Mouse (Mus musculus): Measurements from ENCODE around the gene Gm3618. TPM values are rescaled to one million over a fixed set of nuclear protein-coding genes. Genes with fewer than 3 reads are reported as not detected.
"Not testable (repeated sequence)": the region's sequence is repeated elsewhere in the genome, so short reads cannot be mapped to it uniquely, and the experiment has no call there.

Gene Gm3618
- not detected in 2 replicates for polyA plus RNA-seq (2015; fragmentation: Nextera tagmentation; extraction: Ambion mirVana)

DNA sequence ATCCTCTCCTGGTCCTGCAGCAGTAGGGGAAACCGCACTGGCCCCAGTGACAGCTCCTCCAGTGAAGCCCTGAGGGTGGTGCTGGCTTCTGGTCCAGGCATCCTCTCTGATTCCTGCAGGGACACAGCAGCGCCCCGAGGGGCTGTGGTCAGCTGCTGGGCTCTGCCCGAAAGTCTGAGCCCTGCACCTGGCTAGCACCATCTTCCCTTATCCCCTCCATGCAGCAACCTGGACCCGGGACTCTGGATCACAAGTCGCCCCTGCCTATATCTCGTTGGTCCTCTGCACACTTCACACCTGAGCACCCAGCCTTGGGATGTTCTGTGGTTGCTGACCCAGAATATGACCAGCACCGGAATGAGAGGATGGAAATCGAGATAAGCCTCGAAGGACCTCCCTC, at the start of gene Gm3618:
Gm3618 (minus strand) TSS at position 101 of the 400 bp plus-strand sequence.
- not testable (repeated sequence) for H3K4me2 ChIP-seq; H3K9me3 ChIP-seq; H3K27ac ChIP-seq; H3K4me1 ChIP-seq; H3K4me3 ChIP-seq (replicated peaks); ATAC-seq (ENCODE audit: insufficient read depth, low FRiP score, low read depth); H3K9ac ChIP-seq; H3K27me3 ChIP-seq (replicated peaks); H3K36me3 ChIP-seq
- no CpG with 5 or more reads among the region's 10 CpGs for WGBS

- not testable (repeated sequence) for H3K27me3 ChIP-seq (replicated peaks); H3K36me3 ChIP-seq; H3K27ac ChIP-seq; H3K9ac ChIP-seq; H3K4me1 ChIP-seq; H3K4me3 ChIP-seq (replicated peaks); H3K4me2 ChIP-seq; H3K9me3 ChIP-seq; ATAC-seq (ENCODE audit: insufficient read depth, low FRiP score, low read depth)
- WGBS, result 78% methylated on average over 2 of the region's 4 CpGs
These were observed 46.7 kb upstream of the Gm3618 start, which contains the start of gene Gm16440 for GRCm38 (mm10) chr14:6390219-6390618. Gm16440 (minus strand) TSS chr14:6390319.

GRCm38 (mm10) chr14:6304743-6305142, 38.7 kb downstream of the Gm3618 start, which contains the start of gene Gm21103:
Gm21103 (minus strand) TSS chr14:6304843.
- not testable (repeated sequence) for H3K9ac ChIP-seq; ATAC-seq (ENCODE audit: insufficient read depth, low FRiP score, low read depth); H3K27ac ChIP-seq; H3K9me3 ChIP-seq; H3K36me3 ChIP-seq; H3K4me2 ChIP-seq; H3K4me3 ChIP-seq (replicated peaks); H3K27me3 ChIP-seq (replicated peaks); H3K4me1 ChIP-seq
- 74% methylated on average over 2 of the region's 2 CpGs for WGBS

DNA sequence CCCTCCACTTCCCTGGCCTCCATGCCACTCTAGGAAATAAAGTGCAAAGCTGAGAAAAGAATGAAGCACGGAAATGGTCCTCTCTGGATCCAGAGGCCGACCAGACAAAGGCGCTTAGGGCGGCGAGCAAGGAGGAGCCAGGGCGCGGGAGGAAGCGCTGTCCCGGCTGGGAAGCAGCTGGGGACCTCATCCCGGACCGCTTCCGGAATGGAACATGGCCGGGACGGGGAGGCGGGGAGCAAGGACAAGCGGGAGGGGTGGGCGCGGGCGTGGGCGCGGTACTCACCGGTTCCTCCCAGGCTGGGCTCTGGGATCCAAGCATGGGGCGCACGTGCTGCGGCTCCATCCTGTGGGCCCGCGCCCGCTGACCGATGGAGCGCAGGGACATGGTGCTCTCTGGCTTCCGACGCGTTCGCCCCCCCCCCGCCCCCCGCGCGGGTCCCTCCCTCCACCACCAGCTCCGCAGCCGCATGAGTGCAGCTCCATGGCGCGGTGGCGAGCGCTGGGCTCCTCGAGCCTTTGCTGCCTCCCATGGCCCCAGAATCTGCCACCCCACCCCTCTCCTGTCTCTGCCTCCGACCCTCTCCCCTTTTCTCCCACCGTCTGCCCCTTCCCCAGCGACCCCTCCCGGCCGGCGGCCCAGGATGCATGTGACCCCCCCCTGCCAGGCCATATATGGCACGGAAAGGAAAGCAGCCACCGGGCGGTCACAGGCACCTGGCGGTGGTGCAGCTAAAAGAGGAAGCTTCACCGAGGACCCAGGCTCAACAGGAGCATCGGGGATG, 56.4 kb downstream of the Gm3618 start, which contains the start of gene Gm3411:
Gm3411 (minus strand) TSS at position 320 of the 785 bp plus-strand sequence.
- H3K9ac ChIP-seq; H3K4me1 ChIP-seq; H3K36me3 ChIP-seq; H3K27me3 ChIP-seq (replicated peaks); H3K9me3 ChIP-seq; H3K27ac ChIP-seq; ATAC-seq (ENCODE audit: insufficient read depth, low FRiP score, low read depth): not testable (repeated sequence)
- WGBS, result 1% methylated on average over 42 of the region's 57 CpGs
- peak within 1 kb of the TSS; percentile 49 for H3K4me3 ChIP-seq (replicated peaks)
- H3K4me2 ChIP-seq, result peak within 1 kb of the TSS; percentile 79

Other genes with a start within 250 kb of the Gm3618 start
- gene Gm8206, start 249.7 kb downstream of the Gm3618 start, polyA plus RNA-seq (2015; fragmentation: Nextera tagmentation; extraction: Ambion mirVana), result 1.2 and 1.5 TPM in 2 replicates
- gene Gm3468, start 235.0 kb downstream of the Gm3618 start, polyA plus RNA-seq (2015; fragmentation: Nextera tagmentation; extraction: Ambion mirVana), result 1.6 and 1.9 TPM in 2 replicates
- gene Gm3476, start 217.9 kb downstream of the Gm3618 start, polyA plus RNA-seq (2015; fragmentation: Nextera tagmentation; extraction: Ambion mirVana), result not detected in 2 replicates
- gene Gm21560, start 124.4 kb downstream of the Gm3618 start, polyA plus RNA-seq (2015; fragmentation: Nextera tagmentation; extraction: Ambion mirVana), result not detected in 2 replicates
- gene Gm3411, start 56.4 kb downstream of the Gm3618 start, polyA plus RNA-seq (2015; fragmentation: Nextera tagmentation; extraction: Ambion mirVana), result 1.3 TPM in 2 replicates
- not detected in 2 replicates for gene Gm21103, start 38.8 kb downstream of the Gm3618 start, polyA plus RNA-seq (2015; fragmentation: Nextera tagmentation; extraction: Ambion mirVana)
- not detected in 2 replicates for gene Gm16440, start 46.6 kb upstream of the Gm3618 start, polyA plus RNA-seq (2015; fragmentation: Nextera tagmentation; extraction: Ambion mirVana)
- gene Gm3591, start 68.8 kb upstream of the Gm3618 start, polyA plus RNA-seq (2015; fragmentation: Nextera tagmentation; extraction: Ambion mirVana), result 0.62 and 0.71 TPM in 2 replicates
- gene Gm3594, start 100.9 kb upstream of the Gm3618 start, polyA plus RNA-seq (2015; fragmentation: Nextera tagmentation; extraction: Ambion mirVana), result not detected in 2 replicates
- not detected in 2 replicates for gene Gm8356, start 193.6 kb upstream of the Gm3618 start, polyA plus RNA-seq (2015; fragmentation: Nextera tagmentation; extraction: Ambion mirVana)
- gene Gm3629, start 246.9 kb upstream of the Gm3618 start, polyA plus RNA-seq (2015; fragmentation: Nextera tagmentation; extraction: Ambion mirVana), result 0.09 and 0.14 TPM in 2 replicates

All from stomach, embryonic 15.5 days (tissue).